In genomic region chr2:163493976-163494375, GRCm38 (mm10) we compare ENCODE assay signal across 20 mouse cellular contexts. TPM values are rescaled to one million over a fixed set of nuclear protein-coding genes. Genes with fewer than 3 reads are reported as not detected.
DNase-seq lines count a peak whose midpoint lies in the region; ATAC-seq and TF ChIP-seq lines count a peak whose summit lies in the region.
"Had no signal": no experiment of that assay in that cellular context is flagged by ENCODE, and none has a peak within 500 bp of the region (broad histone marks: within the 10 kb centered on the region; RNA-seq: fewer than 3 reads in every experiment).

No protein-coding gene starts in this region.

- H3K27me3 ChIP-seq in midbrain, postnatal 0 days (ENCODE audit: insufficient read depth, low read length): no peaks in the 10 kb centered on the region
- no peaks in the 10 kb centered on the region for H3K27me3 ChIP-seq in midbrain, embryonic 14.5 days (ENCODE audit: control insufficient read depth, insufficient read depth, low read length)
- no peaks in the 10 kb centered on the region for H3K27me3 ChIP-seq in lung, embryonic 14.5 days (ENCODE audit: insufficient read depth, low read length)
- H3K27me3 ChIP-seq in stomach, embryonic 15.5 days (replicated peaks): no peaks in the 10 kb centered on the region

- H3K9me3 ChIP-seq in midbrain, postnatal 0 days (ENCODE audit: low read length): no peaks in the 10 kb centered on the region
- no peaks in the 10 kb centered on the region for H3K9me3 ChIP-seq in midbrain, embryonic 14.5 days (ENCODE audit: control insufficient read depth, low read length)
- H3K9me3 ChIP-seq in lung, embryonic 14.5 days (ENCODE audit: low read depth, low read length): no peaks in the 10 kb centered on the region
- H3K9me3 ChIP-seq in stomach, embryonic 15.5 days: no peaks in the 10 kb centered on the region
- H3K9me3 ChIP-seq: G1E had no signal

- ATAC-seq in midbrain, postnatal 0 days (ENCODE audit: low FRiP score): no peak
- ATAC-seq in midbrain, embryonic 14.5 days (ENCODE audit: low FRiP score, low TSS enrichment): no peak
- ATAC-seq in lung, embryonic 14.5 days (ENCODE audit: insufficient read depth): 0 out of 2 replicates have a peak, but pooled peaks have one; percentile 28
- ATAC-seq in stomach, embryonic 15.5 days (ENCODE audit: insufficient read depth, low FRiP score, low read depth): peak; percentile 72
- ATAC-seq: activated CD4-positive, CD25-positive, alpha-beta regulatory T cell, adult 4 months had no signal

- no peak overlapping the region for H3K4me3 ChIP-seq in midbrain, postnatal 0 days (ENCODE audit: low read depth, low read length)
- no peak overlapping the region for H3K4me3 ChIP-seq in midbrain, embryonic 14.5 days (replicated peaks; ENCODE audit: low read depth, low read length)
- no peak overlapping the region for H3K4me3 ChIP-seq in lung, embryonic 14.5 days (ENCODE audit: low read depth, low read length)
- H3K4me3 ChIP-seq in stomach, embryonic 15.5 days (replicated peaks): no peak overlapping the region
- H3K4me3 ChIP-seq: left cerebral cortex, adult 2 months had no signal

- H3K36me3 ChIP-seq in midbrain, postnatal 0 days (ENCODE audit: insufficient read depth, low read length): no peaks in the 10 kb centered on the region
- no peaks in the 10 kb centered on the region for H3K36me3 ChIP-seq in midbrain, embryonic 14.5 days (ENCODE audit: control insufficient read depth, insufficient read depth, low read length)
- no peaks in the 10 kb centered on the region for H3K36me3 ChIP-seq in lung, embryonic 14.5 days (ENCODE audit: insufficient read depth)
- no peaks in the 10 kb centered on the region for H3K36me3 ChIP-seq in stomach, embryonic 15.5 days
- H3K36me3 ChIP-seq: G1E had no signal

- no peak for TF ChIP-seq CTCF in midbrain, postnatal 0 days (IDR thresholded peaks at IDR 0.05)
- no peak for TF ChIP-seq CTCF in lung, embryonic 14.5 days (IDR thresholded peaks at IDR 0.05; ENCODE audit: low read depth)

- 47% methylated on average over 5 of the region's 5 CpGs for WGBS in midbrain, postnatal 0 days
- WGBS in midbrain, embryonic 14.5 days: 56% methylated on average over 5 of the region's 5 CpGs
- 16% methylated on average over 5 of the region's 5 CpGs for WGBS in lung, embryonic 14.5 days
- 14% methylated on average over 5 of the region's 5 CpGs for WGBS in stomach, embryonic 15.5 days

- no peak overlapping the region for H3K9ac ChIP-seq in midbrain, postnatal 0 days (replicated peaks; ENCODE audit: low read length, poor library complexity, severe bottlenecking)
- H3K9ac ChIP-seq in midbrain, embryonic 14.5 days (replicated peaks; ENCODE audit: low read length): no peak overlapping the region
- no peak overlapping the region for H3K9ac ChIP-seq in lung, embryonic 14.5 days
- H3K9ac ChIP-seq in stomach, embryonic 15.5 days: no peak overlapping the region
- H3K9ac ChIP-seq: hindbrain, embryonic 14.5 days had no signal

- H3K4me1 ChIP-seq in midbrain, postnatal 0 days (ENCODE audit: insufficient read depth, low read length): no peaks in the 10 kb centered on the region
- H3K4me1 ChIP-seq in midbrain, embryonic 14.5 days (ENCODE audit: control insufficient read depth, insufficient read depth, low read length): no peaks in the 10 kb centered on the region
- no peaks in the 10 kb centered on the region for H3K4me1 ChIP-seq in lung, embryonic 14.5 days (ENCODE audit: insufficient read depth)
- H3K4me1 ChIP-seq in stomach, embryonic 15.5 days: peaks cover 10% of the 10 kb centered on the region; the same call in 1 of the 2 replicates

- no peak overlapping the region for H3K4me2 ChIP-seq in midbrain, postnatal 0 days (ENCODE audit: low read depth, low read length, poor library complexity, severe bottlenecking)
- H3K4me2 ChIP-seq in midbrain, embryonic 14.5 days (ENCODE audit: low read length): no peak overlapping the region
- H3K4me2 ChIP-seq in lung, embryonic 14.5 days: no peak overlapping the region
- 0 out of 2 replicates have a peak overlapping the region, but pooled peaks have one; percentile 8 for H3K4me2 ChIP-seq in stomach, embryonic 15.5 days
- H3K4me2 ChIP-seq: hindbrain, embryonic 14.5 days had no signal

- H3K27ac ChIP-seq in midbrain, postnatal 0 days (ENCODE audit: low read depth, low read length): no peak overlapping the region
- no peak overlapping the region for H3K27ac ChIP-seq in midbrain, embryonic 14.5 days (replicated peaks; ENCODE audit: low read depth, low read length)
- no peak overlapping the region for H3K27ac ChIP-seq in lung, embryonic 14.5 days (ENCODE audit: low read depth)
- H3K27ac ChIP-seq in stomach, embryonic 15.5 days: no peak overlapping the region; the same call in 1 of the 2 replicates
- H3K27ac ChIP-seq: hindbrain, embryonic 14.5 days; left cerebral cortex, adult 2 months had no signal

- peak; percentile 9 for DNase-seq in adrenal gland, adult 2 months
- no peak for DNase-seq in adrenal gland, adult (ENCODE audit: inconsistent age in 2 of 2, low spot score in 1 of 2)
- peak; percentile 40 for DNase-seq in midbrain, postnatal 0 days (ENCODE audit: low spot score)
- no peak for DNase-seq in midbrain, embryonic 14.5 days
- peak; percentile 42 for DNase-seq in lung, embryonic 14.5 days
- no peak for DNase-seq in neural tube, embryonic 10.5 days (ENCODE audit: extremely low spot score, low spot score)
- no peak for DNase-seq in B cell, adult 2 months
- DNase-seq: kidney, adult 9 months; thymus, postnatal 36 days had no signal

RNA-seq across cellular contexts. Expression of gene R3hdml, which starts 1.9 kb away (rescaled TPM):
- total RNA-seq in adrenal gland, adult 2 months (2021): not detected
- polyA plus RNA-seq in adrenal gland, adult 2 months (2012; rRNA removed): not detected in 2 replicates
- 0.38 TPM in 2 replicates for total RNA-seq in midbrain, postnatal 0 days (2014; rRNA removed)
- polyA plus RNA-seq in midbrain, postnatal 0 days (2015; fragmentation: Nextera tagmentation; extraction: Ambion mirVana): 0.21 and 0.70 TPM in 2 replicates
- not detected in 2 replicates for polyA plus RNA-seq in midbrain, embryonic 14.5 days (2014; fragmentation: Nextera tagmentation; extraction: Ambion mirVana)
- polyA plus RNA-seq in lung, embryonic 14.5 days (2014; fragmentation: Nextera tagmentation; extraction: Ambion mirVana): not detected in 2 replicates
- polyA plus RNA-seq in stomach, embryonic 15.5 days (2015; fragmentation: Nextera tagmentation; extraction: Ambion mirVana): 0.19 TPM in 1 of 2 replicates, not detected in the other
- total RNA-seq: G1E; left cerebral cortex, adult 2 months; liver, adult 2 months; megakaryocyte progenitor cell, adult 5-6 weeks had no signal
- polyA plus RNA-seq: activated CD4-positive, CD25-positive, alpha-beta regulatory T cell, adult 4 months; cortical plate, adult 2 months; G1E; gonadal fat pad, adult 2 months; heart, embryonic 16.5 days; liver, adult 2 months had no signal

RNA-seq across cellular contexts. Expression of gene Hnf4a, which starts 12.6 kb away (rescaled TPM):
- 1 to 10 TPM in 1 of 2 experiments, under 1 TPM in 1; 0.14 to 1.1 TPM for total RNA-seq in adrenal gland, adult 2 months (2021)
- polyA plus RNA-seq in adrenal gland, adult 2 months (2012; rRNA removed): 0.15 TPM in 1 of 2 replicates, not detected in the other
- not detected in 2 replicates for total RNA-seq in midbrain, postnatal 0 days (2014; rRNA removed)
- not detected in 2 replicates for polyA plus RNA-seq in midbrain, postnatal 0 days (2015; fragmentation: Nextera tagmentation; extraction: Ambion mirVana)
- polyA plus RNA-seq in midbrain, embryonic 14.5 days (2014; fragmentation: Nextera tagmentation; extraction: Ambion mirVana): not detected in 2 replicates
- polyA plus RNA-seq in lung, embryonic 14.5 days (2014; fragmentation: Nextera tagmentation; extraction: Ambion mirVana): 0.11 TPM in 1 of 2 replicates, not detected in the other
- polyA plus RNA-seq in stomach, embryonic 15.5 days (2015; fragmentation: Nextera tagmentation; extraction: Ambion mirVana): 33.6 and 43.6 TPM in 2 replicates
- total RNA-seq: left cerebral cortex, adult 2 months had no signal
- polyA plus RNA-seq: activated CD4-positive, CD25-positive, alpha-beta regulatory T cell, adult 4 months; cortical plate, adult 2 months; hindbrain, embryonic 14.5 days; neural tube, embryonic 11.5 days had no signal

RNA-seq across cellular contexts. Expression of gene Fitm2, which starts 21.5 kb away (rescaled TPM):
- total RNA-seq in adrenal gland, adult 2 months (2021): 100 to 1,000 TPM in 1 of 2 experiments, 10 to 100 TPM in 1; 88.8 to 102 TPM
- polyA plus RNA-seq in adrenal gland, adult 2 months (2012; rRNA removed): 58.7 and 60.9 TPM in 2 replicates
- 24.5 and 29.9 TPM in 2 replicates for total RNA-seq in midbrain, postnatal 0 days (2014; rRNA removed)
- polyA plus RNA-seq in midbrain, postnatal 0 days (2015; fragmentation: Nextera tagmentation; extraction: Ambion mirVana): 15.3 and 15.4 TPM in 2 replicates
- polyA plus RNA-seq in midbrain, embryonic 14.5 days (2014; fragmentation: Nextera tagmentation; extraction: Ambion mirVana): 13.0 and 13.6 TPM in 2 replicates
- polyA plus RNA-seq in lung, embryonic 14.5 days (2014; fragmentation: Nextera tagmentation; extraction: Ambion mirVana): 8.6 and 10.1 TPM in 2 replicates
- 10.8 TPM in 2 replicates for polyA plus RNA-seq in stomach, embryonic 15.5 days (2015; fragmentation: Nextera tagmentation; extraction: Ambion mirVana)

RNA-seq across cellular contexts. Expression of gene Gdap1l1, which starts 55.7 kb away (rescaled TPM):
- 1 to 10 TPM; 2.2 to 4.2 TPM for total RNA-seq in adrenal gland, adult 2 months (2021)
- 6.5 and 8.7 TPM in 2 replicates for polyA plus RNA-seq in adrenal gland, adult 2 months (2012; rRNA removed)
- 150 and 182 TPM in 2 replicates for total RNA-seq in midbrain, postnatal 0 days (2014; rRNA removed)
- 147 and 155 TPM in 2 replicates for polyA plus RNA-seq in midbrain, postnatal 0 days (2015; fragmentation: Nextera tagmentation; extraction: Ambion mirVana)
- 135 and 150 TPM in 2 replicates for polyA plus RNA-seq in midbrain, embryonic 14.5 days (2014; fragmentation: Nextera tagmentation; extraction: Ambion mirVana)
- polyA plus RNA-seq in lung, embryonic 14.5 days (2014; fragmentation: Nextera tagmentation; extraction: Ambion mirVana): 0.91 and 1.1 TPM in 2 replicates
- 5.8 and 6.3 TPM in 2 replicates for polyA plus RNA-seq in stomach, embryonic 15.5 days (2015; fragmentation: Nextera tagmentation; extraction: Ambion mirVana)
- total RNA-seq: liver, adult 2 months; megakaryocyte progenitor cell, adult 5-6 weeks had no signal
- polyA plus RNA-seq: activated CD4-positive, CD25-positive, alpha-beta regulatory T cell, adult 4 months; G1E; liver, adult 2 months had no signal

Comparison
In these comparisons a context has a peak if more than half of its experiments do, and no peak if none do; other contexts are left out.
1. DNase-seq: peak in adrenal gland, adult 2 months (single experiment), midbrain, postnatal 0 days (single experiment) and lung, embryonic 14.5 days (single experiment); none in adrenal gland, adult (0 of 2), midbrain, embryonic 14.5 days (single experiment), neural tube, embryonic 10.5 days (single experiment) and B cell, adult 2 months (0 of 2).
2. ATAC-seq: peak in lung, embryonic 14.5 days (single experiment) and stomach, embryonic 15.5 days (single experiment); none in midbrain, postnatal 0 days (single experiment) and midbrain, embryonic 14.5 days (single experiment).
3. RNA of gene Hnf4a, which starts 12.6 kb away (polyA plus RNA-seq): 33.6 to 43.6 TPM in stomach, embryonic 15.5 days; 0.15 TPM in adrenal gland, adult 2 months, 0.11 TPM in lung, embryonic 14.5 days, not detected in midbrain, postnatal 0 days and not detected in midbrain, embryonic 14.5 days; every median in the first group is over 10 times any median in the second.